Mouse (Mus musculus) heart, embryonic 15.5 days (tissue): Measurements from ENCODE around the gene C8b. TPM values are rescaled to one million over a fixed set of nuclear protein-coding genes. Genes with fewer than 3 reads are reported as not detected.

Source experiments
- ATAC-seq: fragments of 200-750 bp; cut with Nextera tagmentation; replicated peaks from 2 replicates; pipeline ENCODE4 v1.8.0; 2017; ENCODE audit warnings: low read depth, moderate TSS enrichment; ENCODE audit not compliant: insufficient number of reproducible peaks, insufficient read depth, low FRiP score
- H3K27ac ChIP-seq: fragments of 300-500 bp; sonication (generic); 2 replicates; pipeline ENCODE4 v1.5.1; 2015; ENCODE audit warnings: mild to moderate bottlenecking, inconsistent platforms
- H3K27me3 ChIP-seq: fragments of 300-500 bp; sonication (generic); 2 replicates; pipeline ENCODE4 v1.6.1; 2015; ENCODE audit warnings: inconsistent platforms
- H3K36me3 ChIP-seq: fragments of 300-500 bp; sonication (generic); 2 replicates; pipeline ENCODE4 v1.6.1; 2015; ENCODE audit warnings: mild to moderate bottlenecking, inconsistent platforms
- H3K4me1 ChIP-seq: fragments of 300-500 bp; sonication (generic); replicated peaks from 2 replicates; pipeline ENCODE4 v1.6.1; 2015; ENCODE audit warnings: inconsistent platforms
- H3K4me2 ChIP-seq: fragments of 300-500 bp; sonication (generic); 2 replicates; pipeline ENCODE4 v1.6.1; 2015; ENCODE audit warnings: inconsistent platforms, mild to moderate bottlenecking, moderate library complexity
- H3K4me3 ChIP-seq: fragments of 300-500 bp; sonication (generic); 2 replicates; pipeline ENCODE4 v1.5.1; 2015; ENCODE audit warnings: mild to moderate bottlenecking, inconsistent platforms
- H3K9ac ChIP-seq: fragments of 300-500 bp; sonication (generic); 2 replicates; pipeline ENCODE4 v1.6.1; 2015; ENCODE audit warnings: mild to moderate bottlenecking, inconsistent platforms
- H3K9me3 ChIP-seq: fragments of 300-500 bp; sonication (generic); replicated peaks from 2 replicates; pipeline ENCODE4 v1.6.1; 2016; ENCODE audit warnings: inconsistent platforms
- WGBS: fragments of 180-500 bp; shearing (Covaris S2); methylation state at CpG from one replicate; pipeline ENCODE4 v1.1.7; 2015; ENCODE audit warnings: mixed read lengths; 5-methylcytosine and 5-hydroxymethylcytosine counted together
- polyA plus RNA-seq: library from polyadenylated mRNA; unstranded; fragments of >200 nt; fragmentation: Nextera tagmentation; extraction: Ambion mirVana; gene quantifications from 2 replicates; pipeline ENCODE4 v1.2.1, GENCODE M21; 2015

The C8b gene
- 0.08 and 0.18 TPM in 2 replicates for polyA plus RNA-seq

GRCm38 (mm10) chr4:104766065-104766464 is at the start of gene C8b:
Gene C8b, plus strand, starts transcription at chr4:104766317.
- H3K4me3 ChIP-seq: no peak within 1 kb of the TSS
- no peaks in the 10 kb centered on the region for H3K4me1 ChIP-seq
- no peak within 1 kb of the TSS for H3K4me2 ChIP-seq
- H3K36me3 ChIP-seq: no peaks in the 10 kb centered on the region
- WGBS: 82% methylated on average over 8 of the region's 8 CpGs
- H3K27ac ChIP-seq: no peak within 1 kb of the TSS
- no peak for ATAC-seq
- no peaks in the 10 kb centered on the region for H3K9me3 ChIP-seq
- H3K9ac ChIP-seq: no peak within 1 kb of the TSS
- H3K27me3 ChIP-seq: peaks cover 10% of the 10 kb centered on the region; the same call in 1 of the 2 replicates

- no peak for ATAC-seq
- 64% methylated on average over 1 of the region's 1 CpGs for WGBS
- no peak overlapping the region for H3K4me3 ChIP-seq
These were observed 49.6 kb upstream of the C8b start for GRCm38 (mm10) chr4:104716506-104716905.

GRCm38 (mm10) chr4:104718973-104719795 is 46.9 kb upstream of the C8b start:
- Histone ChIP-seq H3K9me3 (no peaks in the 10 kb centered on the region), H3K27ac (no peak overlapping the region), H3K36me3 (no peaks in the 10 kb centered on the region), H3K4me1 (no peaks in the 10 kb centered on the region; the same call in none of the 2 replicates), H3K4me2 (no peak overlapping the region), H3K9ac (no peak overlapping the region), H3K27me3 (no peaks in the 10 kb centered on the region), H3K4me3 (no peak overlapping the region)
- WGBS: 62% methylated on average over 13 of the region's 13 CpGs
- ATAC-seq: no peak

More at GRCm38 (mm10) chr4:104716506-104716905, 49.6 kb upstream of the C8b start:
- no peak overlapping the region for H3K4me2 ChIP-seq
- no peak overlapping the region for H3K9ac ChIP-seq
- no peaks in the 10 kb centered on the region for H3K9me3 ChIP-seq
- no peaks in the 10 kb centered on the region for H3K27me3 ChIP-seq
- H3K4me1 ChIP-seq: no peaks in the 10 kb centered on the region; the same call in none of the 2 replicates
- H3K27ac ChIP-seq: no peak overlapping the region
- H3K36me3 ChIP-seq: no peaks in the 10 kb centered on the region

- no peak overlapping the region for H3K27ac ChIP-seq
- no peak overlapping the region for H3K4me2 ChIP-seq
- H3K36me3 ChIP-seq: no peaks in the 10 kb centered on the region
- no peak overlapping the region for H3K9ac ChIP-seq
- no peak overlapping the region for H3K4me3 ChIP-seq
- no peaks in the 10 kb centered on the region for H3K27me3 ChIP-seq
- no peak for ATAC-seq
- WGBS: 62% methylated on average over 6 of the region's 6 CpGs
- no peaks in the 10 kb centered on the region; the same call in 1 of the 2 replicates for H3K4me1 ChIP-seq
- no peaks in the 10 kb centered on the region for H3K9me3 ChIP-seq
These were observed 42.5 kb upstream of the C8b start for GRCm38 (mm10) chr4:104723527-104724045.

GRCm38 (mm10) chr4:104724258-104724657 is 41.9 kb upstream of the C8b start:
- 68% methylated on average over 5 of the region's 5 CpGs for WGBS
- ATAC-seq: no peak
- no peaks in the 10 kb centered on the region for H3K36me3 ChIP-seq
- H3K4me2 ChIP-seq: no peak overlapping the region
- no peak overlapping the region for H3K27ac ChIP-seq
- H3K4me3 ChIP-seq: no peak overlapping the region
- H3K27me3 ChIP-seq: no peaks in the 10 kb centered on the region
- H3K4me1 ChIP-seq: peaks cover 4% of the 10 kb centered on the region
- no peak overlapping the region for H3K9ac ChIP-seq
- no peaks in the 10 kb centered on the region for H3K9me3 ChIP-seq

GRCm38 (mm10) chr4:104725673-104726072 is 40.4 kb upstream of the C8b start:
- no peak overlapping the region for H3K4me2 ChIP-seq
- H3K4me1 ChIP-seq: peaks cover 7% of the 10 kb centered on the region
- no peak overlapping the region for H3K9ac ChIP-seq
- no peak for ATAC-seq
- no peak overlapping the region for H3K27ac ChIP-seq
- no peaks in the 10 kb centered on the region for H3K27me3 ChIP-seq
- H3K9me3 ChIP-seq: no peaks in the 10 kb centered on the region
- no peaks in the 10 kb centered on the region for H3K36me3 ChIP-seq
- WGBS: 54% methylated on average over 3 of the region's 3 CpGs
- H3K4me3 ChIP-seq: no peak overlapping the region

- Histone ChIP-seq H3K27me3 (no peaks in the 10 kb centered on the region), H3K4me2 (no peak overlapping the region), H3K36me3 (no peaks in the 10 kb centered on the region), H3K4me3 (no peak overlapping the region), H3K9ac (no peak overlapping the region), H3K27ac (no peak overlapping the region), H3K4me1 (peaks cover 7% of the 10 kb centered on the region), H3K9me3 (no peaks in the 10 kb centered on the region)
- 25% methylated on average over 8 of the region's 8 CpGs for WGBS
- no peak for ATAC-seq
These were observed 36.9 kb upstream of the C8b start for GRCm38 (mm10) chr4:104729185-104729584.

GRCm38 (mm10) chr4:104746500-104746899 is 19.6 kb upstream of the C8b start:
- ATAC-seq: no peak
- H3K9me3 ChIP-seq: no peaks in the 10 kb centered on the region
- H3K9ac ChIP-seq: no peak overlapping the region
- 38% methylated on average over 6 of the region's 6 CpGs for WGBS
- H3K27ac ChIP-seq: no peak overlapping the region
- H3K27me3 ChIP-seq: peaks cover 28% of the 10 kb centered on the region; the same call in 1 of the 2 replicates
- no peak overlapping the region for H3K4me2 ChIP-seq
- H3K36me3 ChIP-seq: no peaks in the 10 kb centered on the region
- H3K4me1 ChIP-seq: peaks cover 10% of the 10 kb centered on the region
- H3K4me3 ChIP-seq: no peak overlapping the region

GRCm38 (mm10) chr4:104754090-104754489 is 12.0 kb upstream of the C8b start:
- Histone ChIP-seq H3K4me1 (no peaks in the 10 kb centered on the region), H3K9me3 (no peaks in the 10 kb centered on the region), H3K36me3 (no peaks in the 10 kb centered on the region), H3K27ac (no peak overlapping the region), H3K4me3 (no peak overlapping the region), H3K4me2 (no peak overlapping the region), H3K9ac (no peak overlapping the region), H3K27me3 (peaks cover 12% of the 10 kb centered on the region; the same call in 1 of the 2 replicates)
- WGBS: 63% methylated on average over 3 of the region's 3 CpGs
- ATAC-seq: no peak

GRCm38 (mm10) chr4:104760878-104761624 is 5.1 kb upstream of the C8b start:
- Histone ChIP-seq H3K27me3 (no peaks in the 10 kb centered on the region), H3K27ac (no peak overlapping the region), H3K36me3 (no peaks in the 10 kb centered on the region), H3K4me1 (no peaks in the 10 kb centered on the region), H3K9ac (no peak overlapping the region), H3K9me3 (no peaks in the 10 kb centered on the region), H3K4me3 (no peak overlapping the region), H3K4me2 (no peak overlapping the region)
- WGBS: 62% methylated on average over 13 of the region's 13 CpGs
- ATAC-seq: 0 out of 2 replicates have a peak, but pooled peaks have one; percentile 39

GRCm38 (mm10) chr4:104768190-104768589 is 2.1 kb downstream of the C8b start:
- H3K4me1 ChIP-seq: no peaks in the 10 kb centered on the region
- H3K27ac ChIP-seq: no peak overlapping the region
- H3K4me2 ChIP-seq: no peak overlapping the region
- no peak overlapping the region for H3K4me3 ChIP-seq
- H3K9ac ChIP-seq: no peak overlapping the region
- no peaks in the 10 kb centered on the region for H3K36me3 ChIP-seq
- 80% methylated on average over 4 of the region's 4 CpGs for WGBS
- H3K27me3 ChIP-seq: peaks cover 10% of the 10 kb centered on the region; the same call in 1 of the 2 replicates
- ATAC-seq: no peak
- H3K9me3 ChIP-seq: no peaks in the 10 kb centered on the region
